In the genomic region with DNA sequence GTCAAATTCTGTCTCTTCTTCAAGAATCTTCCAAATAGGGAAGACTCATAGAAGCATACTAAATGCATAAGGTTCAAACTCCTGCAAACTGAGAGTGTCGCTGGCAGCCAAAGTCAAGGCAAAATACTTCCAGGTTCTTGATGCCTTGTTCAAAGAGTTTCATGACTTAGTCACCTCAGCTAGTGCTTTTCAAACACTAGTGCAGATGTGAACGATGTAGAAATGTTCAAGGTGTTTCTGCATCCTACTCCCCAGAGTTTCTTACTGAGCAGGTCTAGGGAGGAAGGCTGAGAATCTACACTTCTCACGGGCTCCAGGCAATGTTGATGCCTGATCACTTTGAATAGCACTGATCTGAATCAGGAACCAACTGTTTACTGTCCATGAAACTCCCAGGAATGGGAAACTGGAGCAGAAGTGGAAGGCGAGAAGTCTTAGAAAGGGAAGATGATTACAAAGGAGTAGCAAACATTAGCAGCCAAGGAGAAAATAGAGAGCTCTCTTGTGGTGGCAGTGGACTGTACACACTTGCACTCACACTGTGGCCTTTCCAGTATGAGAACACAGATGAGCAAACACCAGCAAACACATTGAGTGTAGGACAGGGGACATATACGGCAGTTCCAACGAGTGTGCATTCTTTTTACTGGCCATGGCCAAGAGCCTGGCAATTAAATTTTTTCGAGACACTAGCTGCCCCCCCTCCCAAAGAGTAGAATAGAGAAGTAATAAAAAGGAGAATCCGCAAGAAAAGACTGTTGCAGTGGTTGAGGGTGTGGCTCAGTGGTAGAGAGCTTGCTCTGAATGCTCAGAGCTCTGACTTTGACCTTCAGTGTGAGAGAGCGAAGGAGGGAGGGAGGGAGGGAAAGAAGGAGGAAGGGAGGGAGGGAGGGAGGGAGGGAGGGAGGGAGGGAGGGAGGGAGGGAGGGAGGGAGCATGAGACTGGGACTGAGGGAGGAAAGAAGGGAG, we compare ENCODE assay signal across 20 mouse cellular contexts.
"Had no signal": no experiment of that assay in that cellular context is flagged by ENCODE, and none has a peak within 500 bp of the region (broad histone marks: within the 10 kb centered on the region; RNA-seq: fewer than 3 reads in every experiment).

No protein-coding gene starts in this region.

- H3K27me3 ChIP-seq: kidney, embryonic 15.5 days; limb, embryonic 12.5 days; limb, embryonic 15.5 days; neural tube, embryonic 12.5 days; neural tube, embryonic 15.5 days; stomach, embryonic 15.5 days had no signal

- H3K9ac ChIP-seq: kidney, embryonic 15.5 days; limb, embryonic 12.5 days; limb, embryonic 15.5 days; liver, embryonic 14.5 days; neural tube, embryonic 12.5 days; neural tube, embryonic 15.5 days; stomach, embryonic 15.5 days had no signal

- H3K9me3 ChIP-seq: kidney, embryonic 15.5 days; limb, embryonic 12.5 days; limb, embryonic 15.5 days; neural tube, embryonic 12.5 days; neural tube, embryonic 15.5 days; stomach, embryonic 15.5 days had no signal

- H3K36me3 ChIP-seq: kidney, embryonic 15.5 days; limb, embryonic 12.5 days; limb, embryonic 15.5 days; neural tube, embryonic 12.5 days; neural tube, embryonic 15.5 days; stomach, embryonic 15.5 days had no signal

- H3K4me2 ChIP-seq: kidney, embryonic 15.5 days; limb, embryonic 12.5 days; limb, embryonic 15.5 days; midbrain, embryonic 11.5 days; neural tube, embryonic 12.5 days; neural tube, embryonic 15.5 days; stomach, embryonic 15.5 days had no signal

- H3K4me3 ChIP-seq: kidney, embryonic 15.5 days; limb, embryonic 12.5 days; limb, embryonic 15.5 days; neural tube, embryonic 12.5 days; neural tube, embryonic 15.5 days; stomach, embryonic 15.5 days had no signal

- H3K27ac ChIP-seq: kidney, embryonic 15.5 days; limb, embryonic 12.5 days; limb, embryonic 15.5 days; liver, embryonic 14.5 days; macrophage; neural tube, embryonic 12.5 days; neural tube, embryonic 15.5 days; stomach, embryonic 15.5 days had no signal

- H3K4me1 ChIP-seq: neural tube, embryonic 12.5 days; stomach, embryonic 15.5 days had no signal

- DNase-seq: kidney, adult 11 months; kidney, adult 8-10 months; kidney, postnatal 10 days; kidney, postnatal 36 days; left cerebral cortex, postnatal 4 days; lung, adult 2 months; right cerebral cortex, adult 18-20 months; right cerebral cortex, postnatal 14 days; right cerebral cortex, postnatal 4 days; thymus, adult 18-20 months; thymus, postnatal 36 days had no signal
